Mouse (Mus musculus) WW6 (cell line): Measurements from ENCODE around the gene Smc6.
A peak's percentile ranks its signal among the peaks of the same experiment; 100 is the strongest.

Experiments
- DNase-seq: peaks from one replicate; pipeline ENCODE4 v3.0.0-alpha.2; 2013; ENCODE audit warnings: low read depth, low spot score

Smc6 gene

GRCm38 (mm10) chr12:11265382-11266281, at the start of gene Smc6, which contains the start of gene Gen1:
Smc6 (plus strand) TSS chr12:11265886.
Gen1 (minus strand) TSS chr12:11265801.
- DNase-seq = peak; percentile 97

- DNase-seq = no peak
Measured at GRCm38 (mm10) chr12:11216454-11216853, 49.2 kb upstream of the Smc6 start.

- no peak for DNase-seq
Measured at GRCm38 (mm10) chr12:11217726-11218250, 47.9 kb upstream of the Smc6 start.

- DNase-seq = no peak
Measured at GRCm38 (mm10) chr12:11221524-11222330, 44.0 kb upstream of the Smc6 start.

GRCm38 (mm10) chr12:11222566-11222965, 43.1 kb upstream of the Smc6 start:
- no peak for DNase-seq

- no peak for DNase-seq
Measured at GRCm38 (mm10) chr12:11223090-11223489, 42.6 kb upstream of the Smc6 start.

- no peak for DNase-seq
Measured at GRCm38 (mm10) chr12:11224722-11225121, 41.0 kb upstream of the Smc6 start.

GRCm38 (mm10) chr12:11226123-11226522, 39.6 kb upstream of the Smc6 start:
- DNase-seq = no peak

- no peak for DNase-seq
Measured at GRCm38 (mm10) chr12:11226529-11227268, 39.0 kb upstream of the Smc6 start.

- DNase-seq = no peak
Measured at GRCm38 (mm10) chr12:11230267-11230666, 35.4 kb upstream of the Smc6 start.

- no peak for DNase-seq
Measured at GRCm38 (mm10) chr12:11235996-11236395, 29.7 kb upstream of the Smc6 start.

GRCm38 (mm10) chr12:11247460-11247859, 18.2 kb upstream of the Smc6 start:
- no peak for DNase-seq

- DNase-seq = no peak
Measured at GRCm38 (mm10) chr12:11250322-11250721, 15.4 kb upstream of the Smc6 start.

GRCm38 (mm10) chr12:11264895-11265294, 791 bp upstream of the Smc6 start:
- no peak for DNase-seq

- no peak for DNase-seq
Measured at GRCm38 (mm10) chr12:11266282-11266985, 748 bp downstream of the Smc6 start.

- DNase-seq = no peak
Measured at GRCm38 (mm10) chr12:11267030-11267429, 1.3 kb downstream of the Smc6 start.

GRCm38 (mm10) chr12:11272568-11272967, 6.9 kb downstream of the Smc6 start:
- DNase-seq = no peak

- no peak for DNase-seq
Measured at GRCm38 (mm10) chr12:11273185-11273584, 7.5 kb downstream of the Smc6 start.

GRCm38 (mm10) chr12:11276632-11277031, 10.9 kb downstream of the Smc6 start:
- DNase-seq = no peak

GRCm38 (mm10) chr12:11277207-11277606, 11.5 kb downstream of the Smc6 start:
- no peak for DNase-seq

GRCm38 (mm10) chr12:11279886-11280285, 14.2 kb downstream of the Smc6 start:
- DNase-seq = no peak
